Mouse (Mus musculus) bone marrow macrophage, adult 2 months (primary cell): ENCODE measurements around the gene Atp6v0b. TPM values are rescaled to one million over a fixed set of nuclear protein-coding genes. Genes with fewer than 3 reads are reported as not detected.
A peak's percentile ranks its signal among the peaks of the same experiment; 100 is the strongest.

ENCODE experiments used
- H3K27ac ChIP-seq: 2 replicates; pipeline ENCODE4 v1.5.1; 2012; ENCODE audit warnings: low read depth, low read length; ENCODE audit not compliant: insufficient read depth
- H3K4me1 ChIP-seq: 2 replicates; pipeline ENCODE4 v1.6.1; 2012; ENCODE audit warnings: low read length; ENCODE audit not compliant: control insufficient read depth, insufficient read depth
- H3K4me3 ChIP-seq: 2 replicates; pipeline ENCODE4 v1.5.1; 2012; ENCODE audit warnings: mild to moderate bottlenecking, low read length, moderate library complexity; ENCODE audit not compliant: insufficient read depth
- CTCF ChIP-seq: IDR thresholded peaks from 2 replicates; pipeline ENCODE4 v1.5.1; 2012; ENCODE audit warnings: low read depth, mild to moderate bottlenecking, low read length, moderate library complexity
- POLR2A ChIP-seq: IDR thresholded peaks from 2 replicates; pipeline ENCODE4 v1.6.1; 2012; ENCODE audit warnings: mild to moderate bottlenecking, low read depth, low read length, borderline replicate concordance
- polyA plus RNA-seq: library from polyadenylated mRNA; stranded (reverse); fragments of >200 nt; gene quantifications from 2 replicates; pipeline ENCODE4 v1.2.4, GENCODE M21; 2012; ENCODE audit not compliant: missing spikeins, insufficient read depth, insufficient read length

The Atp6v0b gene
- polyA plus RNA-seq, 1 experiment: 712 TPM

DNA sequence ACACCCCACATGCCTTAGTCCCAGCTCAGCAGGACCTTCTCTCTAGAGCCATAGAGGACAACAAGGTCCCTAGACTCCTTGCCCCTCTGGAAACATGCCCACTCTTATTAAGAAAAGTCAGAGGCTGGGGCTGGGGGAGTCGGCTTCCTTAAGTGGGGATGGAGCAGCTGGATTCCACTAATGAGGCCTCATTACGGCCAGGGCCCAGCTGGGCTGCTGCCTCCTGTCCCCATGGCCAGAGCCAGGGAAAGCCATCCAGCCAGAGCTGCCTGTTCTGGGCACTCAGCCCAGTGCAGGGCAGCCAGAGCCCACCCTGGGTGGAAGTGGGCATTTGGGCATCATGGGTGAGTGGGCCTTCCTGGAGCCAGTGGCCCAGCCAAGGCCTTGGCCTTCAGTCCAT is 40.1 kb downstream of the Atp6v0b start:
- Histone ChIP-seq H3K4me3 (no peak overlapping the region), H3K27ac (no peak overlapping the region), H3K4me1 (no peaks in the 10 kb centered on the region)
- TF ChIP-seq POLR2A (no peak), CTCF (no peak)

DNA sequence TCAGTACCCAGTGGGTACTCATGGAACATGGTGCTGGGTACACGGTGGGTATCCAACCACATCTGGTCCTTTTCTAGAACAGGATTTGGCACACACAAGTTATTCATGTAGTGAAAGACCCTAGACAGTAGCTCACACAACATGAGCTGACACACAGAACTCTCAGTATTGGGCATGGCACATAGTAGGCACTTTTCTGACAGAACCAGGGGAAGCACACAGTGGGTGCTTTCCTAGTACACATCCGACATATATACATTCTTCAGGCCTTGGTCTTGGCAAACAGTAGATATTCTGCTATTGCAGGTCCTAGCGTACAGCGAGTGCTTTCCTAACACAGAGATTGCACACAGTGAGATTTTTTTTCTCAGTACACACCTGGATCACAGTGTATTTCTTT is 40.9 kb downstream of the Atp6v0b start:
- Histone ChIP-seq H3K4me1 (no peaks in the 10 kb centered on the region), H3K4me3 (no peak overlapping the region), H3K27ac (no peak overlapping the region)
- TF ChIP-seq POLR2A (no peak), CTCF (no peak)

DNA sequence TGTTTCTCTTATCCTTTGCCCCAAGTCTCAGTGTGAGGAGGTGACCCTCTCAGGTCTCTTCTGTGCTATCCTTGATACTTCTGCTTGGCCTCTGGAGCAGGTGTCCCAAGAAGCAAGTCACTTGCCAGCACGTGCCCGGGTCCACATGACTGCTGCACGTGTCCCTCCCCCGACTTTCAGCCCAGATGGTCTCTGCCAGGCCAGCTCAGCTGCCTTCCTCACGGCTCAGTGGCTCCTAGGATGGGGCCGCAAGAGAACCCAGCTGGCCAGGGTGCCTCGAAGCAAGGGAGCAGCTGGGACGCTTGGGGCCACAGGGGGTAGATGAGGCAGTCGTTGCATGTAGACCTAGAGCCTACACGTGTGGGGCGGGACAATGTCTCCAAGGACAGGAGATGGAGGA is 41.8 kb downstream of the Atp6v0b start:
- TF ChIP-seq POLR2A (no peak), CTCF (no peak)
- H3K27ac ChIP-seq: no peak overlapping the region
- no peaks in the 10 kb centered on the region for H3K4me1 ChIP-seq
- H3K4me3 ChIP-seq: no peak overlapping the region

DNA sequence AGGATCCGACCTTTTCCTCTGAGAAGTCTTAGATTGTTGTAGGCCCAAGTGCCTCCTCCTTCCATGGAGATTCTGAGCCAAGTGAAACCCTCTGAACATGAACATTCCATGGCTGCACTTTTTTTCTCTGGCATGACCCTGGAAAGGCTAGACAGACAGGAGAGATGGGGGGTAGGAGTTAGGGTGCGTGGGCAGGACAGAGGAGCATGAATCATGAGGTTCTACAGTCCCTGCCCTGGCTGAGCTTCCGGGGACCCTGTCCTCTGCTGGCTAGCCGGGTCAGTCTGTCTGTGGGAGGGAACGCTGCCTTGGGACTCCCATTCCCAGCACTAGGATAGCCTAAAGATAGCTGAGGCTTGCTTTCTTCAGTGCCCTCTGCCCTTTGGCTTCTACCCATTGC is 42.7 kb downstream of the Atp6v0b start:
- Histone ChIP-seq H3K27ac (no peak overlapping the region), H3K4me1 (no peaks in the 10 kb centered on the region), H3K4me3 (no peak overlapping the region)
- TF ChIP-seq CTCF (no peak), POLR2A (no peak)

DNA sequence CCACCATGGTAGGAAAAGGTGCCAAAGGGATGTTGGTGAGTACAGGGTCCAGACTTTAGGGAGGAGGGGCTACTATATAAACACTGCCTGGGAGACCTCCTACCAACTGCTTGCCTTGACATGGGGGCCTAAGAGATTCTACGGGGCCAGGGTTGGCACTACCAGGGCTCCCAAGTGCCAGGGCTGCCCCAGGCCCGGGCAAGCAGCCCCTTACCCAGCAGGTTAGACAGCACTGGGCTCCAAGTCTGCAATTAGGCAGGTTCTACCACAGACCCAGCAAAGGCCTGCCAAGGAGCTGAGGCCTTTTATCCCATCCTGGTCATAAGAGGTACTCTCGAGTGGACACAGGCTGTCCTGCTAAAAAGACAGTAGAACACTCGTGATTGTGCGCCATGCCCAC is 44.0 kb downstream of the Atp6v0b start:
- H3K27ac ChIP-seq: no peak overlapping the region
- H3K4me1 ChIP-seq: no peaks in the 10 kb centered on the region
- TF ChIP-seq CTCF (no peak), POLR2A (no peak)
- no peak overlapping the region for H3K4me3 ChIP-seq

DNA sequence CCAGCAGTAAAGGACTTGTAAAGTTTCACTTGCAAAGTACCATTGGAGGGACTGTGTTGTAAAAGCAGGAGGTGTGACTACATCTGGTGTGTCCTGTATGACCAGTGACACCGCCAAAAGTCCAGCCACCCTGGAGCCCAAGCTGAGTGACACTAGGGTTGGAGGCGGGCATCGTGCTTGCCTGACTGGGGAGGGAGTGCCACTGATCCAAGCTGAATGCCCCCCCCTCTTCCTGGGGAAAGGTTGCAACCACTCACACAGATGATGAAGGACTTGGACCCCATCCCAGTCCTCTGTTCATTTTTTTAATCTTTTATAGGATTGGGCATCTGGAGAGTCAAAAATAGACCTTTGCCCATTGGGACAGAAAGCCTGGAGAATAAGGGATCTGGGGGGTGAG is 45.6 kb downstream of the Atp6v0b start:
- no peak overlapping the region for H3K27ac ChIP-seq
- no peak for TF ChIP-seq CTCF
- TF ChIP-seq POLR2A: no peak
- no peak overlapping the region for H3K4me3 ChIP-seq
- H3K4me1 ChIP-seq: no peaks in the 10 kb centered on the region; the same call in 1 of the 2 replicates

DNA sequence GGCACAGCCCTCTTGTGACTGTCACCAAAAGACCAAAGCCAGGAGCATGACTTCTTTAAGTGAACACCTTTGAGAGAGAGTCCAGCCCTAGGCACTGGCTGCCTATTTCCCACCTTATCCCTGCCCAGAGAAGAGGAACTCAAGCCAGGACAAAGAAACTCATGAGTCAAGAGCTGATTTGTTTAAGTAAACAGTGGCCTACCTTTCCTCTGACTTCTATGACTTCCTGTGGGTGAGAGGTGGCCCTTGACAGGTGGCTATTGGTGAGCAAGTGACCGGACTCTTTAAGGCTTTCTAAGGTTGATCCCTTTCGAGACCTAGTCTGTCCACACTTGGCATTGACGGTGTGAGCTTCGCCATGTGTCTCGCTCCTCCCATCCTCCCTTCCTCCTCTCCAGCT is 46.3 kb downstream of the Atp6v0b start:
- TF ChIP-seq POLR2A (no peak), CTCF (no peak)
- H3K4me1 ChIP-seq: no peaks in the 10 kb centered on the region; the same call in 1 of the 2 replicates
- no peak overlapping the region for H3K27ac ChIP-seq
- H3K4me3 ChIP-seq: no peak overlapping the region

DNA sequence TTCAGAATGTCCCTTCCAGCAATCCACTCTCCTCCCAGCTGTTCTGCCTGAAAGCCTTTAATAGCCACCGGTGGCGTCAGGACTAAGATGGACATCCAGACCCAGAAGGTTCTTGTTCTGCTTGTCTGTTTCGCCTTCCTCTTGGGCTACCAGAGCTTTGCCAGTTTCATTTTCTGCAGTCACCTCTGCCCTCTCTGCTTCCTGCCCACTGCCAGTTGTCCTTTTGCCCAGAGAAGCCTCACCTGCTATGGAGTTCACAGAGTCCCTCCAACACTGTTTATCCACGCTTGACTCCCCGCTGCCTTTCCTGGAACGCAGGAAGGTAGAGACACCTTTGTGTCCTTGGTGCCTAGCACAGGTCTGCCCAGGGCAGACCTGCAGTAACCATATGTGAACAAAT is 47.8 kb downstream of the Atp6v0b start:
- TF ChIP-seq CTCF (no peak), POLR2A (no peak)
- no peak overlapping the region for H3K27ac ChIP-seq
- H3K4me1 ChIP-seq: no peaks in the 10 kb centered on the region; the same call in 1 of the 2 replicates
- H3K4me3 ChIP-seq: no peak overlapping the region

DNA sequence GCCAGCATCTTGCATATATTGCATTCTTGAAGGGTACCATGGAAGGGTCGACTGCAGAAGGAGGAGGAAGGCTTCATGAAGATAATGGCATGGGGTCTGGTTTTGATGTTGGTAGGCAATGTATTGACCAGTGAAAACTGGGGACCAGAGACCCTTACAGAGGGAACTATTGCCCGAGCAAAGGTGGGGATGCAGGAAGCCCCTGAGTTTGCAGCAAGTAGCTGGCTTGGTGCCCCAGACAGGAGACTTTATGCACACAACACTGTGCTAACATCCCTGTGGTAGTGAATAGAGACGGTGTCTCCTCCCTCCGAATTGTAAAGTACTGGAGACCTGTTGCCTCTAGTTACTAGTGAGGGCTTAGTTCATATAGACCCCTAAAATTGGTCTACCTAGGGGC is 49.9 kb downstream of the Atp6v0b start:
- no peak overlapping the region for H3K27ac ChIP-seq

DNA sequence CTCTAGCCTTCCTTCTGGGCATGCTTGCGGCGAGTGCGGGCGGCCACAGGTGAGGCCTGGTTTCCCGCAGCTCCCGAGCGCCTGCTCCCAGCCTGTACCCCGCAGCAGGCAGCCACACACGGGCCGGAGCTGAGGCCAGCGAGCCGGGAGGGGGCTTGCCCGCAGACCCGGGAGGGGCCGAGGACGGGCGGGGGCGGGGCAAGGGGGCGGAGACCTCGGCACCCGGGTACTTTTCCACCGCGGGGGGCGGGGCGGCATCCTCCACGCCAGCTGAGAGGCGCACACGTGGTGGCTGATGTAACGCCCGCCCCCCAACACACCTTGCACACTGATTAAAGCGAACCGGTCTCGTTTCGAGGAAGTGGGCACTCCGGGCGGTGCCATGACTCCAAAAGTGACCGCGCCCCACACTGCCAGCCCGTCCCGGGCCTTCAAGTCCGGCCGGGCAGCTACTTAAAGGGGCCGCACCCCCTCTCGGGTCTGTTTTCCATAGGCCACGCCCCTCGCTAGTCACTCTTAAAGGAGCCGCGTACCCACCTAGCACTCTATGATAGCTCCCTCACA is 50.8 kb downstream of the Atp6v0b start:
- no peaks in the 10 kb centered on the region; the same call in 1 of the 2 replicates for H3K4me1 ChIP-seq
- H3K4me3 ChIP-seq: peak overlapping the region; percentile 81
- no peak for TF ChIP-seq POLR2A
- no peak for TF ChIP-seq CTCF
- no peak overlapping the region for H3K27ac ChIP-seq

More for the DNA sequence above, 49.9 kb downstream of the Atp6v0b start:
- Histone ChIP-seq H3K4me1 (no peaks in the 10 kb centered on the region; the same call in 1 of the 2 replicates), H3K4me3 (no peak overlapping the region)
- TF ChIP-seq POLR2A: no peak
- no peak for TF ChIP-seq CTCF

DNA sequence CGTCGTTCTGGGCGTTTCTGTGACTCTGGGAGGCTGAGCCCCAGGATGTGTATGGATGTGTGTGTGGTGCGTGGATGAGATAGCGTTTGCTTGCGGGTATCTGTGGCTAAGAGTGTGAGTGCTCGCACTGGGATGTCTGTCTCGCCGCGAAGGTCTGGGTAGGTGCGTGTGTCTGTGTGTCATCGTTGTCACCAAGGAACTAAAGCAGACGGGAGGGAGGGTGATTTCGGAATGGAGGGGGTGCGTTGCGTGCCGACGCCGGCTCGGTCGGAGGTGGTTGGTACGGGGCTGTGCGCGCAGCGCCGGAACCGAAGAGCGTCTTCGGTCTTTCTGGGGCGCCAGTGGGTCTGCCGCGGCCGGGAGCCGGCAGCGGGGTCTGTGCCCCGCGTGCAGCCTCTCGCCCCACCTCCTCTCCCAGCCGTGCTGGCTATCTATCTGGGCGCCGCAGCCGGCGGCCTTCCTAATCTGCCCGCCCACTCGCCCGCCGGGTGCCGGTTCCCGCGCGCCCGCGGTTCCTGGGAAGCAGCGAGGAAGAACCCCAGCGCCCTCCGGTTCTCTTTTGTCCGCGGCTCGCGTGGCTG is 51.5 kb downstream of the Atp6v0b start:
- TF ChIP-seq POLR2A: no peak
- no peak for TF ChIP-seq CTCF
- Histone ChIP-seq H3K4me3 (peak overlapping the region; percentile 81), H3K27ac (no peak overlapping the region), H3K4me1 (no peaks in the 10 kb centered on the region; the same call in 1 of the 2 replicates)
